Mouse (Mus musculus) liver, postnatal 0 days (tissue): Measurements from ENCODE around the gene Scaf1. TPM values are rescaled to one million over a fixed set of nuclear protein-coding genes. Genes with fewer than 3 reads are reported as not detected.
A peak's percentile ranks its signal among the peaks of the same experiment; 100 is the strongest.

Experiments used
- ATAC-seq: fragments of 200-750 bp; cut with Nextera tagmentation; 2 replicates; pipeline ENCODE4 v1.8.0; 2017; ENCODE audit warnings: mild to moderate bottlenecking, moderate library complexity
- DNase-seq: peaks from one replicate; pipeline ENCODE4 v3.0.0-alpha.2; 2016
- H3K27ac ChIP-seq: fragments of 300-500 bp; sonication (generic); 2 replicates; pipeline ENCODE4 v1.5.1; 2014; ENCODE audit warnings: antibody characterized with exemption, moderate library complexity, mild to moderate bottlenecking, low read depth
- H3K27me3 ChIP-seq: fragments of 300-500 bp; sonication (generic); 2 replicates; pipeline ENCODE4 v1.6.1; 2014; ENCODE audit warnings: low read length, control low read depth, mixed read lengths; ENCODE audit not compliant: insufficient read depth
- H3K36me3 ChIP-seq: fragments of 300-500 bp; sonication (generic); replicated peaks from 2 replicates; pipeline ENCODE4 v1.6.1; 2014; ENCODE audit warnings: mild to moderate bottlenecking, control low read depth, low read length, moderate library complexity, mixed read lengths; ENCODE audit not compliant: insufficient read depth
- H3K4me1 ChIP-seq: fragments of 300-500 bp; sonication (generic); 2 replicates; pipeline ENCODE4 v1.6.1; 2014; ENCODE audit warnings: antibody characterized with exemption, mild to moderate bottlenecking, control low read depth; ENCODE audit not compliant: insufficient read depth
- H3K4me2 ChIP-seq: fragments of 300-500 bp; sonication (generic); 2 replicates; pipeline ENCODE4 v1.6.1; 2014; ENCODE audit warnings: low read depth, mild to moderate bottlenecking, low read length, moderate library complexity, mixed read lengths
- H3K4me3 ChIP-seq: fragments of 300-500 bp; sonication (generic); 2 replicates; pipeline ENCODE4 v1.5.1; 2014; ENCODE audit warnings: low read depth, low read length
- H3K9ac ChIP-seq: fragments of 300-500 bp; sonication (generic); replicated peaks from 2 replicates; pipeline ENCODE4 v1.6.1; 2014; ENCODE audit warnings: mild to moderate bottlenecking, moderate library complexity
- H3K9me3 ChIP-seq: fragments of 300-500 bp; sonication (generic); 2 replicates; pipeline ENCODE4 v1.6.1; 2016; ENCODE audit warnings: mild to moderate bottlenecking, control low read depth, low read length, mixed read lengths
- CTCF ChIP-seq: sonication (generic); IDR thresholded peaks from 2 replicates; pipeline ENCODE4 v1.5.1; 2016; ENCODE audit warnings: antibody characterized with exemption, low read depth
- EP300 ChIP-seq: IDR thresholded peaks from 2 replicates; pipeline ENCODE4 v1.6.1; 2016; ENCODE audit warnings: antibody characterized with exemption, low read depth, mild to moderate bottlenecking
- WGBS: fragments of 180-500 bp; shearing (Covaris S2); extraction: QIAGEN DNeasy Blood & Tissue Kit; methylation state at CpG from one replicate; pipeline ENCODE4 v1.1.7; 2014; ENCODE audit not compliant: insufficient replicate concordance; 5-methylcytosine and 5-hydroxymethylcytosine counted together
- polyA plus RNA-seq: library from polyadenylated mRNA; unstranded; fragments of >200 nt; fragmentation: Nextera tagmentation; extraction: Ambion mirVana; gene quantifications from 2 replicates; pipeline ENCODE4 v1.2.1, GENCODE M21; 2015

The Scaf1 gene
- 7.5 and 8.1 TPM in 2 replicates for polyA plus RNA-seq

GRCm38 (mm10) chr7:45015957-45016612 lies at the start of gene Scaf1:
Gene Scaf1 (minus strand): TSS chr7:45016363.
- Histone ChIP-seq H3K27ac (peak within 1 kb of the TSS; percentile 98), H3K9ac (peak within 1 kb of the TSS; percentile 96), H3K4me1 (peaks cover 19% of the 10 kb centered on the region), H3K27me3 (no peaks in the 10 kb centered on the region), H3K36me3 (peaks cover 26% of the 10 kb centered on the region), H3K4me2 (peak within 1 kb of the TSS; percentile 99), H3K9me3 (no peaks in the 10 kb centered on the region), H3K4me3 (peak within 1 kb of the TSS; percentile 93)
- under 1% methylated on average over 68 of the region's 69 CpGs for WGBS
- ATAC-seq (peak; percentile 80), DNase-seq (peak; percentile 99)
- no peak for TF ChIP-seq CTCF
- peak; percentile 59; the same call in 1 of the 2 replicates for TF ChIP-seq EP300

GRCm38 (mm10) chr7:45062239-45062835 lies 46.2 kb upstream of the Scaf1 start, which contains the start of the genes Nosip and Prrg2:
Gene Nosip (plus strand): TSS chr7:45062429.
Gene Prrg2 (minus strand): TSS chr7:45062677.
- peak within 1 kb of the TSS; percentile 91 for H3K4me3 ChIP-seq
- peak; percentile 94 for DNase-seq
- peak; percentile 93 for ATAC-seq
- peak within 1 kb of the TSS; percentile 82 for H3K9ac ChIP-seq
- 2% methylated on average over 31 of the region's 31 CpGs for WGBS
- TF ChIP-seq EP300: peak; percentile 20
- peak; percentile 41 for TF ChIP-seq CTCF
- no peaks in the 10 kb centered on the region for H3K9me3 ChIP-seq
- H3K4me1 ChIP-seq: peaks cover 19% of the 10 kb centered on the region; the same call in 1 of the 2 replicates
- H3K4me2 ChIP-seq: peak within 1 kb of the TSS; percentile 76
- H3K36me3 ChIP-seq: no peaks in the 10 kb centered on the region
- H3K27ac ChIP-seq: peak within 1 kb of the TSS; percentile 94
- H3K27me3 ChIP-seq: no peaks in the 10 kb centered on the region

DNA sequence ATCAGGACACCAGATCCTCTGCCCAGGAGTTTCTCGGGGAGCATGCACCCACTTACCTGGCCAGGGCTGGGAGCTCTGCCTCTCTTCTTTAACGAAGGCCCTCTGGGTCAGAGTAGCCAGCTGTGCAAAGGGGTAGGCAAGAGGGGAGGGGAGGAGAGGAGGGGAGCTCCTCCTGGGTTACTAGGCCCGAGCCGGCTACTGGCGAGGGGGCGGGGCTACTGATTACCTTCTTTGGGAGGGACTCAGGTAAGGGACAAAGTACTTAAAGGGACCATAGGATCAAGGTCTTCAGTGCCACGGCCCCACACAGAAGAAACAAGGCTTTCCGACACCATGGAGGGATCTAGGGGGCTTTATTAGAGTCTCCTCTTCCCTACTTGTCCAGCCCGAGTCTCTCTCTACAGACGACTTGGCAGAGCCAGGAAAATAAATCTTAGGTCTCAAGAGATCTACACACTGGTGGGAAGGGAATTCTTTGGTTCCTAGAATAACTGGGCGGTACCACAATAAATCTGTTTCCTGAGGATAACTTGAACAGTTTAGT lies 45.4 kb upstream of the Scaf1 start:
- peak overlapping the region; percentile 76 for H3K4me2 ChIP-seq
- 24% methylated on average over 11 of the region's 11 CpGs for WGBS
- ATAC-seq (peak; percentile 25), DNase-seq (peak; percentile 77)
- H3K36me3 ChIP-seq: no peaks in the 10 kb centered on the region
- H3K4me1 ChIP-seq: peaks cover 19% of the 10 kb centered on the region; the same call in 1 of the 2 replicates
- H3K9me3 ChIP-seq: no peaks in the 10 kb centered on the region
- H3K27ac ChIP-seq: peak overlapping the region; percentile 94
- H3K9ac ChIP-seq: peak overlapping the region; percentile 82
- no peak for TF ChIP-seq CTCF
- TF ChIP-seq EP300: no peak
- no peaks in the 10 kb centered on the region for H3K27me3 ChIP-seq
- peak overlapping the region; percentile 91 for H3K4me3 ChIP-seq

GRCm38 (mm10) chr7:45060632-45061122 lies 44.5 kb upstream of the Scaf1 start:
- peaks cover 19% of the 10 kb centered on the region; the same call in 1 of the 2 replicates for H3K4me1 ChIP-seq
- no peak overlapping the region for H3K27ac ChIP-seq
- H3K9ac ChIP-seq: peak overlapping the region; percentile 82
- H3K4me3 ChIP-seq: peak overlapping the region; percentile 91; the same call in 1 of the 2 replicates
- no peaks in the 10 kb centered on the region for H3K36me3 ChIP-seq
- ATAC-seq (no peak), DNase-seq (no peak)
- no peaks in the 10 kb centered on the region for H3K9me3 ChIP-seq
- no peaks in the 10 kb centered on the region for H3K27me3 ChIP-seq
- TF ChIP-seq CTCF (no peak), EP300 (no peak)
- 71% methylated on average over 6 of the region's 6 CpGs for WGBS
- peak overlapping the region; percentile 76; the same call in 1 of the 2 replicates for H3K4me2 ChIP-seq

DNA sequence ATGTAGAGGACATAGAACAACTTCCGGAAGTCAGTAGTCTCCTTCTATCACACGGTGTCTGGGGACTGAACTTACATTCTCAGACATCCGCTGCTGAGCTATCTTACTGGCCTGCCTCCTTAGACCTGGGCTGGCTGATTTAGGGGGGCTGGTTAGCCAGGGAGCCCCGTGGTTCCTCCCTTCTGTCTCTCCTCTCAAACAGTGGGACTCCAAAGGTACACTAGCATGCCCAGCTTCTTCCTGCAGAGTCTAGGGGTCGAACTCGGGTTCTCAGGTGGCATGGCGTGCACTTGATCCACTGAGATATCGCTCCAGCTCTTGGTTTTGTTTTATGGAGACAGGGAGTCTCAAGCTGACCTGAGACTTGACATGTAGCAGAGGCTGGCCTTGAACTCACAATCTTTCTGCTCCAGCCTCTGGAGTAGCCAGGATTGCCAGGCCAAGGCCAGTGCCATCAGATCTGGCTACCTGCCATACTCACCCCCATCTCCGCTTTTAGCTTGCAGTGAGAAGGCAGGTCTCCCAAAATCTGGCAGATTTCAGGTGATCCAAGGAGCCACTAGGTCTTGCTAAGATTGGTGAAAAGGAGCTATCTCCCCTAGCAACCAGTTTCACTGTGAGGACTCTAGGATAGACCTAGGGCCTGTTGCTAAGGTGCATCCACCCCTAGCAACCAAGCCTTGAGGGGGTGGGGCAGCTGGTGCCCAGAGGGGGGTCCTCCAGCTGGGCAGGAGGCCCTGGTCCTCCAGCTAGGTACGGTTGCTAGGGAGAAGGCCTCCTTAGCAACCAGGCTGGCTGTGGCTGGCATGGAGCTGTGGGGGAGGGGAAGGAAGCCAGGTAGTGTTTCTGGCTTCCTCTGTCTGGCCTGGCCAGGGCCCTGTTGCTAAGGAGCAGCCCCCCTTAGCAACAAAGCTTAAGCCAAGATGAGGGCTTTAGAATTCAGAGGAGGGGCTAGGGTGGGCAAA lies 42.7 kb upstream of the Scaf1 start:
- DNase-seq (no peak), ATAC-seq (no peak)
- no peak overlapping the region for H3K27ac ChIP-seq
- H3K9me3 ChIP-seq: no peaks in the 10 kb centered on the region
- no peak overlapping the region for H3K9ac ChIP-seq
- no peak overlapping the region for H3K4me2 ChIP-seq
- TF ChIP-seq EP300 (no peak), CTCF (no peak)
- peaks cover 24% of the 10 kb centered on the region for H3K4me1 ChIP-seq
- H3K27me3 ChIP-seq: no peaks in the 10 kb centered on the region
- no peak overlapping the region for H3K4me3 ChIP-seq
- H3K36me3 ChIP-seq: no peaks in the 10 kb centered on the region
- WGBS: 74% methylated on average over 10 of the region's 10 CpGs
